ENCODE assay signal across 15 mouse cellular contexts in genomic region chr16:24778432-24779274, GRCm38 (mm10).
A peak's percentile ranks its signal among the peaks of the same experiment; 100 is the strongest.
DNase-seq lines count a peak whose midpoint lies in the region; ATAC-seq and TF ChIP-seq lines count a peak whose summit lies in the region.
"Had no signal": no experiment of that assay in that cellular context is flagged by ENCODE, and none has a peak within 500 bp of the region (broad histone marks: within the 10 kb centered on the region; RNA-seq: fewer than 3 reads in every experiment).

No protein-coding gene starts in this region.

- WGBS in forebrain, postnatal 0 days: 60% methylated on average over 8 of the region's 8 CpGs
- WGBS in midbrain, embryonic 15.5 days: 59% methylated on average over 8 of the region's 8 CpGs

- no peak for TF ChIP-seq CTCF in forebrain, postnatal 0 days (IDR thresholded peaks at IDR 0.05; ENCODE audit: low read depth)
- TF ChIP-seq CTCF in gastrocnemius, adult 2 months (IDR thresholded peaks at IDR 0.05): no peak

- H3K27me3 ChIP-seq in forebrain, postnatal 0 days (ENCODE audit: insufficient read depth, low read length): no peaks in the 10 kb centered on the region
- no peaks in the 10 kb centered on the region for H3K27me3 ChIP-seq in midbrain, embryonic 15.5 days (replicated peaks)
- H3K27me3 ChIP-seq: embryonic facial prominence, embryonic 12.5 days; heart, embryonic 12.5 days; limb, embryonic 15.5 days; lung, embryonic 15.5 days had no signal

- H3K9me3 ChIP-seq in forebrain, postnatal 0 days (ENCODE audit: low read length): no peaks in the 10 kb centered on the region
- no peaks in the 10 kb centered on the region for H3K9me3 ChIP-seq in midbrain, embryonic 15.5 days
- H3K9me3 ChIP-seq: embryonic facial prominence, embryonic 12.5 days; heart, embryonic 12.5 days; limb, embryonic 15.5 days; lung, embryonic 15.5 days had no signal

- no peak overlapping the region for H3K9ac ChIP-seq in forebrain, postnatal 0 days
- no peak overlapping the region for H3K9ac ChIP-seq in midbrain, embryonic 15.5 days
- H3K9ac ChIP-seq: embryonic facial prominence, embryonic 12.5 days; heart, embryonic 12.5 days; limb, embryonic 15.5 days; lung, embryonic 15.5 days had no signal

- peak; percentile 12 for DNase-seq in adrenal gland, postnatal 10 days
- no peak for DNase-seq in adrenal gland, postnatal 4 days (ENCODE audit: low spot score in 2 of 2)
- peak; percentile 35 for DNase-seq in left cerebral cortex, postnatal 4 days
- DNase-seq in left cerebral cortex, postnatal 10 days (ENCODE audit: extremely low spot score in 1 of 2, low spot score in 2 of 2): no peak
- peak; percentile 21 for DNase-seq in forebrain, postnatal 0 days
- no peak for DNase-seq in gastrocnemius, adult 2 months
- no peak for DNase-seq in testis, postnatal 14 days (ENCODE audit: low spot score)
- DNase-seq: cerebellum, adult 9-11 months; gastrocnemius, postnatal 25 days; kidney, adult 9 months had no signal

- ATAC-seq in forebrain, postnatal 0 days: peak; percentile 91
- ATAC-seq in midbrain, embryonic 15.5 days (replicated peaks): peak; percentile 96

- no peaks in the 10 kb centered on the region for H3K4me1 ChIP-seq in forebrain, postnatal 0 days (ENCODE audit: insufficient read depth)
- H3K4me1 ChIP-seq in midbrain, embryonic 15.5 days: no peaks in the 10 kb centered on the region
- H3K4me1 ChIP-seq: embryonic facial prominence, embryonic 12.5 days; heart, embryonic 12.5 days; limb, embryonic 15.5 days; lung, embryonic 15.5 days had no signal

- no peak overlapping the region for H3K4me3 ChIP-seq in forebrain, postnatal 0 days (ENCODE audit: low read depth, low read length)
- no peak overlapping the region for H3K4me3 ChIP-seq in midbrain, embryonic 15.5 days
- no peak overlapping the region for H3K4me3 ChIP-seq in gastrocnemius, adult 2 months
- H3K4me3 ChIP-seq: embryonic facial prominence, embryonic 12.5 days; heart, embryonic 12.5 days; limb, embryonic 15.5 days; lung, embryonic 15.5 days had no signal

- no peak overlapping the region for H3K4me2 ChIP-seq in forebrain, postnatal 0 days (ENCODE audit: low read depth)
- no peak overlapping the region for H3K4me2 ChIP-seq in midbrain, embryonic 15.5 days
- H3K4me2 ChIP-seq: embryonic facial prominence, embryonic 12.5 days; heart, embryonic 12.5 days; limb, embryonic 15.5 days; lung, embryonic 15.5 days had no signal

- no peaks in the 10 kb centered on the region for H3K36me3 ChIP-seq in forebrain, postnatal 0 days (ENCODE audit: insufficient read depth)
- no peaks in the 10 kb centered on the region for H3K36me3 ChIP-seq in midbrain, embryonic 15.5 days (replicated peaks)
- H3K36me3 ChIP-seq: embryonic facial prominence, embryonic 12.5 days; heart, embryonic 12.5 days; limb, embryonic 15.5 days; lung, embryonic 15.5 days had no signal

- intact Hi-C loops in left cerebral cortex, postnatal 4 days (cut with DNase I): no loop called here
- intact Hi-C loops in left cerebral cortex, postnatal 10 days (cut with DNase I): no loop called here
- intact Hi-C loops in gastrocnemius, adult 2 months (cut with DNase I): no loop called here

- H3K27ac ChIP-seq in forebrain, postnatal 0 days (ENCODE audit: low read depth, low read length): no peak overlapping the region
- no peak overlapping the region for H3K27ac ChIP-seq in midbrain, embryonic 15.5 days
- H3K27ac ChIP-seq in gastrocnemius, adult 2 months: no peak overlapping the region
- H3K27ac ChIP-seq: embryonic facial prominence, embryonic 12.5 days; limb, embryonic 15.5 days; lung, embryonic 15.5 days had no signal

Comparison
In these comparisons a context has a peak if more than half of its experiments do, and no peak if none do; other contexts are left out.
1. DNase-seq: peak in adrenal gland, postnatal 10 days (single experiment), left cerebral cortex, postnatal 4 days (single experiment) and forebrain, postnatal 0 days (single experiment); none in adrenal gland, postnatal 4 days (0 of 2), left cerebral cortex, postnatal 10 days (0 of 2), gastrocnemius, adult 2 months (single experiment) and testis, postnatal 14 days (single experiment).